Mouse (Mus musculus) heart, postnatal 0 days (tissue): ENCODE data around the gene Mapt.

ENCODE experiments used
- CTCF ChIP-seq: IDR thresholded peaks from 2 replicates; pipeline ENCODE4 v1.5.1; 2016; ENCODE audit warnings: antibody characterized with exemption, control low read depth, low read depth
- EP300 ChIP-seq: IDR thresholded peaks from 2 replicates; pipeline ENCODE4 v1.6.1; 2016; ENCODE audit warnings: antibody characterized with exemption, low read depth

GRCm38 (mm10) chr11:104230066-104230778 is 968 bp upstream of the Mapt start:
- TF ChIP-seq CTCF, result no peak
- no peak for TF ChIP-seq EP300
